Mouse (Mus musculus) intestine, postnatal 0 days (tissue): ENCODE measurements around the gene Dgcr2. TPM values are rescaled to one million over a fixed set of nuclear protein-coding genes. Genes with fewer than 3 reads are reported as not detected.
A peak's percentile ranks its signal among the peaks of the same experiment; 100 is the strongest.

ENCODE experiments used
- ATAC-seq: fragments of 200-750 bp; cut with Nextera tagmentation; 2 replicates; pipeline ENCODE4 v1.8.0; 2017; ENCODE audit warnings: mild to moderate bottlenecking, moderate TSS enrichment, moderate library complexity
- H3K27ac ChIP-seq: fragments of 300-500 bp; sonication (generic); 2 replicates; pipeline ENCODE4 v1.5.1; 2014; ENCODE audit warnings: mild to moderate bottlenecking, low read depth, low read length, moderate library complexity
- H3K27me3 ChIP-seq: fragments of 300-500 bp; sonication (generic); replicated peaks from 2 replicates; pipeline ENCODE4 v1.6.1; 2014; ENCODE audit warnings: low read length, mixed read lengths; ENCODE audit not compliant: control insufficient read depth, insufficient read depth
- H3K36me3 ChIP-seq: fragments of 300-500 bp; sonication (generic); 2 replicates; pipeline ENCODE4 v1.6.1; 2014; ENCODE audit warnings: mild to moderate bottlenecking, moderate library complexity; ENCODE audit not compliant: control insufficient read depth, insufficient read depth
- H3K4me1 ChIP-seq: fragments of 300-500 bp; sonication (generic); replicated peaks from 2 replicates; pipeline ENCODE4 v1.6.1; 2014; ENCODE audit warnings: antibody characterized with exemption, low read length, mixed read lengths; ENCODE audit not compliant: control insufficient read depth, insufficient read depth
- H3K4me2 ChIP-seq: fragments of 300-500 bp; sonication (generic); replicated peaks from 2 replicates; pipeline ENCODE4 v1.6.1; 2014; ENCODE audit warnings: low read depth, mild to moderate bottlenecking, moderate library complexity
- H3K4me3 ChIP-seq: fragments of 300-500 bp; sonication (generic); 2 replicates; pipeline ENCODE4 v1.5.1; 2014; ENCODE audit warnings: low read depth, low read length
- H3K9ac ChIP-seq: fragments of 300-500 bp; sonication (generic); 2 replicates; pipeline ENCODE4 v1.6.1; 2014; ENCODE audit warnings: mild to moderate bottlenecking, low read depth, low read length
- H3K9me3 ChIP-seq: fragments of 300-500 bp; sonication (generic); 2 replicates; pipeline ENCODE4 v1.6.1; 2016; ENCODE audit warnings: mixed run types; ENCODE audit not compliant: control insufficient read depth
- CTCF ChIP-seq: sonication (generic); IDR thresholded peaks from 2 replicates; pipeline ENCODE4 v1.5.1; 2016; ENCODE audit warnings: low read depth, mild to moderate bottlenecking, control low read depth, antibody characterized with exemption, moderate library complexity
- WGBS: fragments of 180-500 bp; shearing (Covaris S2); extraction: QIAGEN DNeasy Blood & Tissue Kit; methylation state at CpG from one replicate; pipeline ENCODE4 v1.1.7; 2014; 5-methylcytosine and 5-hydroxymethylcytosine counted together
- polyA plus RNA-seq: library from polyadenylated mRNA; unstranded; fragments of >200 nt; fragmentation: Nextera tagmentation; extraction: Ambion mirVana; gene quantifications from 2 replicates; pipeline ENCODE4 v1.2.1, GENCODE M21; 2015

Gene Dgcr2
- polyA plus RNA-seq, 1 experiment from 2014 or later, result 35.3 TPM

DNA sequence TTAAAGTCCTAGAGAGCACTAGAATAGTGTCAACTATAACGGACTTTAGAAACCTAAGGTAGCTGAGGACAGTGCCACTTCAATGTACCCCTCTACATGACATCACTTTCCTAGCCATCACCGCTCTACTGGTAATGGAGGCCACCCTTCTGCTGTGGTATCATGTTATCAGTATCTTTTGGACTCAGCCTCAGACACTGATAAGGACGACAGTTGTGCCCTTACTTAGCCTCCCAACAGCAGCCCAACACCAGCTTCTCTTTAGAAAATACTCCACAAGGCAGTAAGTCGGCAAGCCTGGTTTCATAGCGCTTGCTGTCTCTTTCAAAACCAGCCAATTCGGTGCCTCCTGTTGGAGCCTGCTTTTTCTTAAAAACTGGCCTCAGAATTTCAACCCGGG lies 63.8 kb downstream of the Dgcr2 start:
- no peaks in the 10 kb centered on the region for H3K36me3 ChIP-seq
- no peak overlapping the region for H3K27ac ChIP-seq
- 0 out of 2 replicates have a peak overlapping the region, but pooled peaks have one; percentile 99 for H3K4me2 ChIP-seq
- ATAC-seq, result no peak
- H3K9ac ChIP-seq, result no peak overlapping the region
- no peaks in the 10 kb centered on the region for H3K9me3 ChIP-seq
- 49% methylated on average over 7 of the region's 7 CpGs for WGBS
- H3K4me1 ChIP-seq, result 0 out of 2 replicates have a peak, but pooled peaks cover 4% of the 10 kb centered on the region
- H3K4me3 ChIP-seq, result peak overlapping the region; percentile 60; the same call in 1 of the 2 replicates
- H3K27me3 ChIP-seq, result peaks cover 66% of the 10 kb centered on the region
- TF ChIP-seq CTCF, result no peak

GRCm38 (mm10) chr16:17833681-17834399 lies 64.5 kb downstream of the Dgcr2 start:
- Histone ChIP-seq H3K27ac (no peak overlapping the region), H3K9ac (peak overlapping the region; percentile 17; the same call in 1 of the 2 replicates), H3K4me2 (peak overlapping the region; percentile 99), H3K4me3 (peak overlapping the region; percentile 60), H3K36me3 (no peaks in the 10 kb centered on the region), H3K4me1 (0 out of 2 replicates have a peak, but pooled peaks cover 4% of the 10 kb centered on the region), H3K9me3 (no peaks in the 10 kb centered on the region), H3K27me3 (peaks cover 66% of the 10 kb centered on the region)
- no peak for TF ChIP-seq CTCF
- WGBS, result under 1% methylated on average over 79 of the region's 103 CpGs
- ATAC-seq, result no peak

- ATAC-seq, result no peak
- peaks cover 66% of the 10 kb centered on the region for H3K27me3 ChIP-seq
- TF ChIP-seq CTCF, result no peak
- H3K36me3 ChIP-seq, result no peaks in the 10 kb centered on the region
- WGBS, result 1% methylated on average over 37 of the region's 37 CpGs
- H3K4me1 ChIP-seq, result 0 out of 2 replicates have a peak, but pooled peaks cover 4% of the 10 kb centered on the region
- H3K9ac ChIP-seq, result 0 out of 2 replicates have a peak overlapping the region, but pooled peaks have one; percentile 17
- no peaks in the 10 kb centered on the region for H3K9me3 ChIP-seq
- no peak overlapping the region for H3K27ac ChIP-seq
- peak overlapping the region; percentile 60 for H3K4me3 ChIP-seq
- H3K4me2 ChIP-seq, result peak overlapping the region; percentile 99
Observed at GRCm38 (mm10) chr16:17833321-17833680, 65.1 kb downstream of the Dgcr2 start.

- 0 out of 2 replicates have a peak, but pooled peaks cover 4% of the 10 kb centered on the region for H3K4me1 ChIP-seq
- no peak for ATAC-seq
- no peaks in the 10 kb centered on the region for H3K36me3 ChIP-seq
- peak within 1 kb of the TSS; percentile 17; the same call in 1 of the 2 replicates for H3K9ac ChIP-seq
- 37% methylated on average over 7 of the region's 7 CpGs for WGBS
- H3K27me3 ChIP-seq, result peaks cover 66% of the 10 kb centered on the region
- no peaks in the 10 kb centered on the region for H3K9me3 ChIP-seq
- H3K4me3 ChIP-seq, result peak within 1 kb of the TSS; percentile 60
- H3K4me2 ChIP-seq, result peak within 1 kb of the TSS; percentile 99
- no peak for TF ChIP-seq CTCF
- no peak within 1 kb of the TSS for H3K27ac ChIP-seq
Observed at GRCm38 (mm10) chr16:17832821-17833220, 65.5 kb downstream of the Dgcr2 start, which contains the start of gene B830017H08Rik. Gene B830017H08Rik (plus strand): TSS chr16:17833121.

DNA sequence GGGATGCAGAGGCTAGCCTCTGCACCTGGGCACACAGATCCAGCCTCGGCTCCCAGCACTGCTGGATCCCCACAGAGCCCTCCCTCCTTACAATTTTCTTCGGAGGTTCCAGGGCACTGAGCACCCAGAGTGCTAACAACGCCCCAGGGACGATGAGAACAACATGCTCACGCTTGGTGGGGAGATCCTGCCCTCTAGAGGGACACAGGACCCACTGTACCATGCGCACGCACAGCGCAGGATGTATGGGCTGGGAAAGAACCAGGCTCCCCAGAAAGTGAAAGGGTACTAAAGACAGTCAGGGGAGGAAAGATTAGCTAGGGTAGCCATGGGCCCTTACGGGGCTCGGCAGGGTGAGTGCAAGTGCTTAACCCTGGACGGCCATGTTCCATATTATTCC lies 66.6 kb downstream of the Dgcr2 start:
- H3K36me3 ChIP-seq, result no peaks in the 10 kb centered on the region
- H3K4me2 ChIP-seq, result no peak overlapping the region
- H3K4me3 ChIP-seq, result no peak overlapping the region
- WGBS, result 20% methylated on average over 11 of the region's 11 CpGs
- H3K27me3 ChIP-seq, result peaks cover 66% of the 10 kb centered on the region
- ATAC-seq, result no peak
- H3K4me1 ChIP-seq, result 0 out of 2 replicates have a peak, but pooled peaks cover 4% of the 10 kb centered on the region
- H3K27ac ChIP-seq, result no peak overlapping the region
- H3K9ac ChIP-seq, result no peak overlapping the region
- H3K9me3 ChIP-seq, result no peaks in the 10 kb centered on the region
- TF ChIP-seq CTCF, result peak; percentile 58

DNA sequence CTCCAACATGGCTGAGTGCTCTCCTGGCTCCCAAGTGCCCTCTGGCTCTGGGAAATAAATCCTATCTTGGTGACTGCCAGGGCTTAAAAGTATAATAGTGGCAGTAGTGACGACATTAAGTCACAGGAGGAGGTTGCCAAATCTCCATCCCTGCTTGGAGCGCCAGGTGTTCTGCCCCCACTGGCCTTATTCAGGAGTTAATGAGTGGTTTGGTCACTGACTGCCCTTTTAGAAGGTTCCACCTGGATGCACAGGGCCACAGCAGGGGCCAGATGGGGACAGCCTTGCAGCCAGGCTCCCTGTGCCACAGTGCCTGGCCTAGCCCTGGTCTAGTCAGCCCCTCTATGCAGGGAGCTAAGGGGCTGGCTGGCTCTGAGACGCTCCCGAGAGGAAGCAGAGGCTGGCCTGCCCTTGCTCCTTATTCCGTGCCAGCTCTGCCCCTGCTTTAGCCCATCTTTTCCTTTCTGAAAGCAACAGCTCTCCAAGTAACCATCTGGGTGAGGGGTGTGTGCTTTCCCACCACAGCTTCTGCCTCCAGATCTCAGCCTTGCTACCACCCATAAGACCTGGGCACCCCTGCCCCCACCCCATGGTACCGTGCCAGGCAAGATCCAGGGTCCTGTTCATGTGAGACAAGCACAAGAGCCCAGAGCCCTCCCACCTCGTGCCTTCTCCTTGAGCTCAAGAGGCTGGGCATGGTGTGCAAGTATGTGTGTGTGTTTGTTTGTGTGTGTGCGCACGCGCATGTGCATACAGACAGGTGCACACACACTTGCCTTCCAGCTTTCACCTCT lies 67.8 kb downstream of the Dgcr2 start:
- ATAC-seq, result no peak
- H3K4me3 ChIP-seq, result no peak overlapping the region
- H3K9me3 ChIP-seq, result no peaks in the 10 kb centered on the region
- 74% methylated on average over 10 of the region's 10 CpGs for WGBS
- H3K4me2 ChIP-seq, result no peak overlapping the region
- peaks cover 56% of the 10 kb centered on the region for H3K27me3 ChIP-seq
- no peak for TF ChIP-seq CTCF
- 0 out of 2 replicates have a peak, but pooled peaks cover 4% of the 10 kb centered on the region for H3K4me1 ChIP-seq
- H3K9ac ChIP-seq, result no peak overlapping the region
- no peak overlapping the region for H3K27ac ChIP-seq
- H3K36me3 ChIP-seq, result no peaks in the 10 kb centered on the region
